45 mouse cellular contexts compared by ENCODE assay signal in the genomic region with DNA sequence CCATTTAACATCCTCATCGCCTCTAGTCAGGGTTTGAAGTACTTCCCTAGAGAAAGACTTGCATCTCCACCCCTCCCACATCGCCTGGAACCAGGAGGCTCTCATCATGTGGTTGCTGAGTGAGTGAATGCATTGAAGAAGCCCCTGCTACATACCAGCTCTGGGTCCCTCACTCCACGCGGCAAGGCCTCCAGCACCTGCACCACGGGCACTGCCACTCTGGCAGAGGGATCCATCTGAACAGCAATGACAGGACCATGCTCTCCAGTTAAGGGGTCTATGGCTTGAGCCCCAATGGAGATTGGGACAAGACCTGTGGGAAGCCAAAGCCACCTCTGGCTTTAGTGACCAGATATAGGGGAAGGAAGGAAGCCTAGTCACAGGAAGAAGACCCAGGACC. TPM values are rescaled to one million over a fixed set of nuclear protein-coding genes. Genes with fewer than 3 reads are reported as not detected.
"Had no signal": no experiment of that assay in that cellular context is flagged by ENCODE, and none has a peak within 500 bp of the region (broad histone marks: within the 10 kb centered on the region; RNA-seq: fewer than 3 reads in every experiment).

No protein-coding gene starts in this region.

- H3K4me1 ChIP-seq: liver, embryonic 13.5 days; liver, embryonic 15.5 days; neural tube, embryonic 12.5 days had no signal

- H3K9me3 ChIP-seq: limb, embryonic 12.5 days; limb, embryonic 13.5 days; limb, embryonic 15.5 days; liver, embryonic 12.5 days; liver, embryonic 13.5 days; liver, embryonic 15.5 days; lung, embryonic 15.5 days; midbrain, embryonic 10.5 days; midbrain, embryonic 12.5 days; midbrain, embryonic 13.5 days; midbrain, embryonic 15.5 days; neural tube, embryonic 12.5 days had no signal

- H3K27me3 ChIP-seq: limb, embryonic 15.5 days; liver, embryonic 15.5 days; lung, embryonic 15.5 days; midbrain, embryonic 13.5 days; midbrain, embryonic 15.5 days; neural tube, embryonic 12.5 days had no signal

- H3K27ac ChIP-seq: limb, embryonic 12.5 days; limb, embryonic 15.5 days; liver, embryonic 12.5 days; liver, embryonic 13.5 days; liver, embryonic 14.5 days; liver, embryonic 15.5 days; lung, embryonic 15.5 days; macrophage; midbrain, embryonic 10.5 days; midbrain, embryonic 12.5 days; midbrain, embryonic 13.5 days; midbrain, embryonic 15.5 days; neural tube, embryonic 12.5 days had no signal

- H3K4me3 ChIP-seq: limb, embryonic 12.5 days; limb, embryonic 13.5 days; limb, embryonic 15.5 days; liver, embryonic 12.5 days; liver, embryonic 13.5 days; liver, embryonic 15.5 days; lung, embryonic 15.5 days; megakaryocyte, embryonic 14.5 days; midbrain, embryonic 10.5 days; midbrain, embryonic 12.5 days; midbrain, embryonic 13.5 days; midbrain, embryonic 15.5 days; myocyte; neural tube, embryonic 12.5 days had no signal

- H3K36me3 ChIP-seq: limb, embryonic 12.5 days; limb, embryonic 13.5 days; limb, embryonic 15.5 days; liver, embryonic 12.5 days; liver, embryonic 13.5 days; liver, embryonic 15.5 days; lung, embryonic 15.5 days; midbrain, embryonic 10.5 days; midbrain, embryonic 12.5 days; midbrain, embryonic 13.5 days; midbrain, embryonic 15.5 days; neural tube, embryonic 12.5 days had no signal

- DNase-seq: left cerebral cortex, postnatal 4 days; liver; liver, embryonic 13.5 days; liver, postnatal 0 days; lung, adult 18-20 months; lung, adult 2 months; lung, embryonic 14.5 days; lung, postnatal 10 days; lung, postnatal 14 days; lung, postnatal 36 days; lung, postnatal 4 days; midbrain, embryonic 14.5 days had no signal

- H3K4me2 ChIP-seq: limb, embryonic 12.5 days; limb, embryonic 13.5 days; limb, embryonic 15.5 days; liver, embryonic 11.5 days; liver, embryonic 12.5 days; liver, embryonic 13.5 days; liver, embryonic 15.5 days; lung, embryonic 14.5 days; lung, embryonic 15.5 days; midbrain, embryonic 11.5 days; midbrain, embryonic 12.5 days; midbrain, embryonic 13.5 days; midbrain, embryonic 15.5 days; neural tube, embryonic 12.5 days had no signal

- ATAC-seq: liver, embryonic 12.5 days; liver, postnatal 0 days; lung, postnatal 0 days; midbrain, embryonic 13.5 days; midbrain, embryonic 15.5 days; midbrain, embryonic 16.5 days had no signal

- H3K9ac ChIP-seq: limb, embryonic 12.5 days; limb, embryonic 13.5 days; limb, embryonic 15.5 days; liver, embryonic 12.5 days; liver, embryonic 13.5 days; liver, embryonic 14.5 days; liver, embryonic 15.5 days; liver, postnatal 0 days; lung, embryonic 14.5 days; lung, embryonic 15.5 days; midbrain, embryonic 12.5 days; midbrain, embryonic 13.5 days; midbrain, embryonic 15.5 days; neural tube, embryonic 12.5 days had no signal

RNA-seq across cellular contexts. Expression of gene Gm32742, which starts 18.0 kb away (rescaled TPM):
- total RNA-seq: left cerebral cortex, adult 8-10 months; left cerebral cortex, postnatal 10 days; left cerebral cortex, postnatal 14 days; left cerebral cortex, postnatal 25 days; megakaryocyte, adult 5-6 weeks; midbrain, postnatal 0 days; monocyte, adult 5-6 weeks had no signal
- polyA plus RNA-seq: limb, embryonic 13.5 days; limb, embryonic 15.5 days; liver, adult 2 months; liver, embryonic 13.5 days; liver, embryonic 15.5 days; liver, embryonic 16.5 days; liver, postnatal 0 days; lung, embryonic 14.5 days; macrophage; midbrain, embryonic 10.5 days; midbrain, embryonic 11.5 days; midbrain, embryonic 12.5 days; midbrain, embryonic 13.5 days; midbrain, embryonic 15.5 days; midbrain, postnatal 0 days; neural tube, embryonic 11.5 days had no signal

RNA-seq across cellular contexts. Expression of gene 4833427G06Rik, which starts 45.4 kb away (rescaled TPM):
- total RNA-seq: left cerebral cortex, postnatal 14 days; left cerebral cortex, postnatal 25 days; left cerebral cortex, postnatal 36 days; liver, adult 2 months; megakaryocyte progenitor cell, adult 5-6 weeks; megakaryocyte, adult 5-6 weeks; megakaryocyte-erythroid progenitor cell, adult 5-6 weeks; midbrain, postnatal 0 days; monocyte, adult 5-6 weeks had no signal
- polyA plus RNA-seq: limb, embryonic 11.5 days; limb, embryonic 12.5 days; limb, embryonic 13.5 days; limb, embryonic 15.5 days; liver, adult 2 months; liver, embryonic 11.5 days; liver, embryonic 12.5 days; liver, embryonic 13.5 days; liver, embryonic 14.5 days; liver, embryonic 15.5 days; liver, embryonic 16.5 days; liver, postnatal 0 days; lung, embryonic 14.5 days; macrophage; midbrain, embryonic 10.5 days; midbrain, embryonic 11.5 days; midbrain, embryonic 12.5 days; midbrain, embryonic 14.5 days; neural tube, embryonic 11.5 days had no signal
